Mouse (Mus musculus): ENCODE measurements around the gene Adamts9.

Adamts9 gene

GRCm38 (mm10) chr6:92804254-92804971, 138.9 kb downstream of the Adamts9 start:
- no peak for DNase-seq (ENCODE audit: low read depth)

GRCm38 (mm10) chr6:92803213-92803612, 140.1 kb downstream of the Adamts9 start:
- DNase-seq (ENCODE audit: low read depth): peak; percentile 18

GRCm38 (mm10) chr6:92802421-92802820, 140.9 kb downstream of the Adamts9 start:
- no peak for DNase-seq (ENCODE audit: low read depth)

GRCm38 (mm10) chr6:92801462-92801861, 141.8 kb downstream of the Adamts9 start:
- no peak for DNase-seq (ENCODE audit: low read depth)

GRCm38 (mm10) chr6:92793804-92794203, 149.5 kb downstream of the Adamts9 start:
- no peak for DNase-seq (ENCODE audit: low read depth)

- peak; percentile 32 for DNase-seq (ENCODE audit: low read depth)
These were observed 155.9 kb downstream of the Adamts9 start for GRCm38 (mm10) chr6:92787376-92787712.

GRCm38 (mm10) chr6:92786701-92787375, 156.5 kb downstream of the Adamts9 start:
- DNase-seq (ENCODE audit: low read depth): no peak

GRCm38 (mm10) chr6:92784782-92785181, 158.5 kb downstream of the Adamts9 start:
- DNase-seq (ENCODE audit: low read depth): no peak

- no peak for DNase-seq (ENCODE audit: low read depth)
These were observed 161.8 kb downstream of the Adamts9 start for GRCm38 (mm10) chr6:92781446-92781845.

GRCm38 (mm10) chr6:92779935-92780205, 163.4 kb downstream of the Adamts9 start:
- DNase-seq (ENCODE audit: low read depth): no peak

- DNase-seq (ENCODE audit: low read depth): no peak
These were observed 164.0 kb downstream of the Adamts9 start for GRCm38 (mm10) chr6:92779140-92779934.

- peak; percentile 15 for DNase-seq (ENCODE audit: low read depth)
These were observed 166.9 kb downstream of the Adamts9 start for GRCm38 (mm10) chr6:92776356-92776755.

GRCm38 (mm10) chr6:92762372-92762771, 180.9 kb downstream of the Adamts9 start:
- DNase-seq (ENCODE audit: low read depth): no peak

GRCm38 (mm10) chr6:92759616-92760015, 183.7 kb downstream of the Adamts9 start:
- DNase-seq (ENCODE audit: low read depth): no peak

- DNase-seq (ENCODE audit: low read depth): no peak
These were observed 187.5 kb downstream of the Adamts9 start for GRCm38 (mm10) chr6:92755826-92756225.

GRCm38 (mm10) chr6:92752737-92753136, 190.6 kb downstream of the Adamts9 start:
- DNase-seq (ENCODE audit: low read depth): no peak

- DNase-seq (ENCODE audit: low read depth): no peak
These were observed 193.9 kb downstream of the Adamts9 start for GRCm38 (mm10) chr6:92749420-92749819.

GRCm38 (mm10) chr6:92743605-92744004, 199.7 kb downstream of the Adamts9 start:
- peak; percentile 30 for DNase-seq (ENCODE audit: low read depth)

- DNase-seq (ENCODE audit: low read depth): no peak
These were observed 206.2 kb downstream of the Adamts9 start for GRCm38 (mm10) chr6:92737116-92737515.

GRCm38 (mm10) chr6:92733651-92734050, 209.6 kb downstream of the Adamts9 start:
- no peak for DNase-seq (ENCODE audit: low read depth)

- no peak for DNase-seq (ENCODE audit: low read depth)
These were observed 214.8 kb downstream of the Adamts9 start for GRCm38 (mm10) chr6:92728514-92728913.

- peak; percentile 28 for DNase-seq (ENCODE audit: low read depth)
These were observed 215.2 kb downstream of the Adamts9 start for GRCm38 (mm10) chr6:92728084-92728483.

GRCm38 (mm10) chr6:92727351-92727986, 215.8 kb downstream of the Adamts9 start:
- no peak for DNase-seq (ENCODE audit: low read depth)
